Mouse (Mus musculus): ENCODE measurements around the gene March10.

Gene March10

GRCm38 (mm10) chr11:105312972-105313632, 143.4 kb downstream of the March10 start:
- peak; percentile 87 for DNase-seq (ENCODE audit: low spot score)

DNA sequence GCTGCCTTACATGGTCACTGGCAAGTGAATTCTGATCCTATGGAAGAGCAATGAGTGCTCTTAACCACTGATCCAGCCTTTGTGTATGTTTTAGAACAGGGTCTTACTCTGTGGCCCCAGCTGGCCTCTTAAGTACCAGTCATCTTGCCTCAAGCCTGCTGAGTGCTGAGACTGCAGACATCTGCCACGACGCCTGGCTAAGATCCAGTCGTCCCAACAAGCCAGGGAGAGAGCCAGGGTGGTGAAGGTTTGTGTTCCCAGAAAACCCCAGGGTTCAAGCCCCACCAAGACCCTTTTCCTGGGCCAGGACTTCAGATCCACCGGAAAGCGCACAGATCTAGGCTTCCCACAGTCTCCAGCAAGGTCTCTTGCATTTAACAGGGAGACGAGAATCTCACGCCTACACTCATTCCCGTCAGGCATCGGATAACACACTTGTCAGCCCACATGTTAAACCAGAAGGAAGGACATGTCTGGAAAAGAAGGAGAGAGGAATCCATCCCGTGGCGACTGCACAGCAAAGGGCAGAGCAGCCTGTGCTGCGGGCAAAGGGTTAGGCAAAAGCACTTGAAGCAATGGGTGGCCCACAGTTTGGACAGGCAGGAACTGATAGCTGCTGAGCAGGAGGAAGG, 144.1 kb downstream of the March10 start:
- DNase-seq (ENCODE audit: low spot score) = peak; percentile 48

DNA sequence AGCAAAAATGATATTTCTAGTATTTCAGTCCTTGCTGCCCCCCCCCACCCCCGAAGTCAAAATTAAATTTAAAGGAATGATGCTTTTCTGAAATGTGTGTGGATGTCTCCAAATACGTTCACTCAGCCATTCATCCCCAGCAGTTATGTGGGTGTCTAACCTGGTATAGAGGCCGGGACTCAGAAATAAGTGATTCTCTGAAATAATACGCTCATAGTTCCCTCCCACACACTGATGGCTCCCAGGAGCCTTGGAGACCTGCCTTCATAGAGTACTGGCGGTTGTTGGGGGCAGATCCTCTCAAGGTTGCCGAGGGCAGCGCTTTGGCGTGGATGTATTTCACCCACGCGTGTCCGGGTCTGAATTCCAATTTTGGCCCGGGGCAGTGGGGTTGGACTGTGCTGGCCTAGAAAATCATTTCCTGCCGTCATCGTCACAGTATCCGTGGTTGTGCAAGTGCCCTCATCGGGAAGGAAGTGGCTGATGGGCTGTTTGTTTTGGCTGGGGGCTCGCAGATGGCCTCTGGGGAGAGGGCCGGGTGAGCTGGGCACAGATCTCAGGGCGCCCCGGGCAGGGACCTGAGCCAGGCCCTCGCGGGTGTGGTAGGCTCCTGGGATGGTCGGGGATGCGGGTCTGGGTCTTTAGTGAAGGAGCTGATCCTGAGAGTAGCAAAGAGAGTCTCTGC, 145.1 kb downstream of the March10 start:
- no peak for DNase-seq (ENCODE audit: low spot score)
